Mouse (Mus musculus) thymus, postnatal 10 days (tissue): ENCODE results near the gene 1700031F05Rik.
"Not testable (repeated sequence)": the region's sequence is repeated elsewhere in the genome, so short reads cannot be mapped to it uniquely, and the experiment has no call there.

Experiments used
- DNase-seq, 2 experiments: peaks; one replicate each; pipeline ENCODE4 v3.0.0; 2021; ENCODE audit warnings: low spot score in 2 of 2

Gene 1700031F05Rik

GRCm38 (mm10) chrX:102867871-102868270 is at the start of gene 1700031F05Rik:
1700031F05Rik (minus strand) TSS chrX:102867971.
- no peak for DNase-seq

DNA sequence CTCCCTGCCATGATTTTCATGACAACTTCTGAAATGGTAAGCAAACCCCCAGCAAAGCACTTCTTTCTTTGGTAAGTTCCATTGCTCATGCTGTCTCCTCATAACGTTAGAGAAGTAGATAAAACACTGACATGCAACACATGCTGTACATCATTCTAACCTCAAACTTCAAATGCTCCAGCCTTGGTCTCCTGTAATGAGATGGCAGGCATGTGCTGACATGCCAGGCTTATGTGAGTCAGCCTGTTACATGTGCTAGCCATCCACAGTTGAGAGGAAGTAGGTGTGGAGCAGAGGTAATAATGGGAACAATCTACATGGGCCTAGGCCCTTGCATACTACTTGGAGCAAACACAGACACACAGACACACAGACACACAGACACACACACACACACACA is 47.1 kb upstream of the 1700031F05Rik start:
- not testable (repeated sequence) for DNase-seq

DNA sequence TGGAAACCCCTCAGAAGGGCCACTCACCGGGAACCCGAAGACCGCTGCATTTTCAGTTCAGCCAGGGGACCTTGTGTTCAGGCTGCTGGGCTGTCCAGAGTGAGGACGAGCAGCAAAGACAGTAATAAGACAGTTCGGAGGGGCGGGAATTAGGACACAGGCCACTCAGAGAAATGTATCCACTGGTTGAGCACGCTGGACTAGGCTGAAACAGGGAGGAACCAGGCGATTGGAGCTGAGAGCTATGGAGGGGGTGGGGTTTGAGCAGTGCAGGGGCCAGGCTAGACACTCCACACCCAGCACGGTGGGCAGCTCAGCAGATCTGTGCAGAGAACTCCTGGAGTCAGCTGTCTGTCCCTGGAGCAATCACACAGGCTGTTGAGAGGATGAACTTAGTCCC is 40.8 kb upstream of the 1700031F05Rik start, which contains the start of the genes Dmrtc1a and 1700011M02Rik:
Gene Dmrtc1a, minus strand, starts transcription at position 101 of the 400 bp plus-strand sequence.
Gene 1700011M02Rik, plus strand, starts transcription at position 319 of the 400 bp plus-strand sequence.
- not testable (repeated sequence) for DNase-seq

GRCm38 (mm10) chrX:102854516-102854915 is 13.3 kb downstream of the 1700031F05Rik start, which contains the start of gene Dmrtc1c2:
Dmrtc1c2 (minus strand) TSS chrX:102854616.
- not testable (repeated sequence) for DNase-seq

DNA sequence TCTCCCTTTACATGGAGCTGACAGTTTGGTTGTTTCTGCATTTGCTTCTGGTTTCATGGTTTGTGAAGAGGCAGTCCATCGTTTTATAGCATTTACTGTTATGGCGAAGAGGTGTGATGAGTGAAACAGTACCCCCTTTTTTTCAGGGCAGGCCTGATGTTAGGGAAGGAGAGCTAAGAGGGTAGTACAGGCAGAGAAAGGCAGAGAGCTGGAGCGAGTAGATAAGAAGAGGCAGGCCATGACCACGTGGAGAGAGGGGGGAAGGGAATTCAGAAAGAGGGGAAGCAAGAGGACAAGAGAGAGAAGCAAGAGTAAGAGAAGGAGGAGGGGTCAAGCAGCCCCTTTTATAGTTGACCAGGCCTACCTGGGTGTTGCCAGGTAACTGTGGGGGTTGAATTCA is 55.5 kb downstream of the 1700031F05Rik start:
- no peak for DNase-seq
